Mouse (Mus musculus): ENCODE results near the gene Washc4. TPM values are rescaled to one million over a fixed set of nuclear protein-coding genes. Genes with fewer than 3 reads are reported as not detected.

Washc4 gene
- total RNA-seq, 2 experiments from 2014 or later: 31.2 to 33.1 TPM

DNA sequence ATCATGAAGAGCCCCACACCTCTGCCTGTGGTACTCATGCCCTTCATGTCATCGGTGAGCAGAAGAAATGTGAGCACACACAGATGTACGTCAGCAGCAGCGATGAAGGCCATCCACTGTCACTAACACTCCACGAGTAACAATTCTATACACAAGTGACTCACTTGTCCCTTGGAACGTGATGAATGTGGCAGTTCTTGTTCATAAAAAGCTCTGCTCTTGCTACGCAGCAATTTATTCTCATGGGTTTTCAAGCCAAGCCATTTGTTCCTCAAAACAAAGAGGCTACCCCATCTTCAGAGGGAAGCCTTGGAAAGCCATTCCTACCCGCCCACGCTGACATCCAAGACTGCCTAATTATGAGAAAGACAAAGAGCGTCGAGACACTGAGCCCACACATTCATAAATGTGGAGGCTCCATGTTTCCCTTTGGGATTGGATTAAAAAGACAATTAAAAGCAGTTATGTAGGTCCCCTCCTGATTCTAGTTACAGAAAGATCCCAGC is 96.4 kb downstream of the Washc4 start:
- DNase-seq: no peak

DNA sequence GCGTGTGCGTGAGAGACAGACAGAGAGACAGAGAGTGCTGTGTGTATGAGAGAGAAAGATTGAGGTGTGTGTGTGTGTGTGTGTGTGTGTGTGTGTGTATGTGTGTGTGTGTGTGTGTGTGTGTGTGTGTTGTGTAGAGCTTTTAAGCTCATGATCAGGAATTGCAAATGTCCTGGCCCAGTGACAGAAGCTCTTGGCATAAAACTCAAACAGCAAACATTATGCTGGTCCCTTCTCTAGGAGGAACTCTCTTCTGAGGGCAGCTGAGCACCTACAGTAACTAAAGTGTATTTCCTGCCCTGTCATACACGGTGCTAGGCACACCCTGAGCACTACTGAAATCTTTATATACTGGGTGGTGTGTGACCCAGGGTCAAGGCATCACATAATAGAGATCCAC is 98.1 kb downstream of the Washc4 start:
- no peak for DNase-seq

DNA sequence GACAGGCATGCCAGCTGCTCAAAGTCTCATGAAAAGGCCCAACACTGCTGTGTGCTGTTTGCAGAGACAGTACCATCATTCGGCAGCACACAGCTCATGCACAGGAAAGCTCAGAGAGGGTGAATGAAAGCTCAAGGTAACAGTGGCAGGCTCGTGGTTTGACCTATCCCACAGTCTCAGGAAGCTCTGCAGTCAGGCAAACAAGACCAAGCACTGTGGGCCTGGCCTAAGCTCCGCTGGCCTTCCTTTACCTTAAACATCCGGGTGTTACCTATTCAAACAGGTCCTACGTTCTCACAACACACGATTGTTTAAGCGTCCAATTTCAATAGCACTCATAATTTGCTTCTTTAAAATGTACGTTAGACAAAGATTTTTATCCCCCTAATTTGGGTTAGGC is 100.6 kb downstream of the Washc4 start:
- DNase-seq: no peak

DNA sequence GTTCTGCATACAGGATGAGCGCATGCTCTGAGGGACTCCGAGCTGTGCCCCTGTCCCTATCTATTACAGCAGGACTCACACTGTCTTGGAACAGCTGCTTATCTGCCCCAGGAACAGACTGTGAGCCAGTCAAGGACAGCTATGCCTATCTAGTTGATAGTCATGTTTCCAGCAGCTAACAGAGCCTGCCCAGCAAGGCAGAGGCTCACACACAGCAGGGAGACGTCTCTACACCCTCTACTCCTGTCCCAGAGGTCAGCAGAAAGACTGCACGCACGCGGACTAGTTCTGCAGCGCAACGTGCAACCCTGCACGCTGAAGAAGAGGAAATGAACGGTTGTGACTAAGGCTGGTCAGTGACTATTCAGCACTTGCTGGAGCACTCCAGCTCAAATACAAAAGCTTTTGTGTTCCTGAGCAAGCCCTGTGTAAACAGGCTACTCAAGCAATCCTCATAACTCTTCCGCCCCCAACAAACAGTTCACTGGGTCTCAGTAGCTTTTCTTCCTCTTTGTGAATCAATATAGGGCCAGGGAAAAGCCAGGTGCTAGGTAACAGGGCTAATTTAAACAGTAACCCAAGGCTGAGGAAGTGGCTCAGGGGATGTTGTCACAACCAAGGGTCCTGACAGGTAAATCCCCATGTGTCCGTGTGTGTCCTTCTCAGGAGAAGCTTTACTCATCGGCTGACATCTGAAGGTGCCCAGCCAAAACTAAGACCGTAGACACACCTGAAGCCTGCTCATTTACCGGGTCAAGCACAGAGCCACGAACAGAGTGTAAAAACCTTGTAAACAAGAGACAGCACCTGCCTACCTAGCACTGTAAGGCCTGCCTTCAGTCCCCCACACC is 101.5 kb downstream of the Washc4 start:
- peak in 1 of 2 experiments; percentile 38 for DNase-seq

DNA sequence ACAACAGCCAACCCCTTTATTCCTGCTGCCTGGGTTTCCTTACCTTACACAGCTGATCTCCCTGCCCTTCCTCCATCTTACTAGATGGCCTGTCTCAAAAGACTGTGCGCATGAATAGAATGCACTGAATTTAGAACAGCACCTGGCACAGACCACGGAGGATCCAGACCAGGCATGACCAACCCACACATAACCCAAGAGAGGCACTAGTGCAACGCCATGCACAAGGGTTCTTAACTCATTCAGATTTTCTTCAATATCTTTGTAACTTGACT is 102.1 kb downstream of the Washc4 start:
- no peak for DNase-seq

Other genes starting within 250 kb of the Washc4 start
- 10 to 100 TPM; 20.2 to 24.3 TPM for gene Slc41a2, start 205.9 kb upstream of the Washc4 start, total RNA-seq (2021)
- 1 to 10 TPM; 2.9 to 4.0 TPM for gene D10Wsu102e, start 183.5 kb upstream of the Washc4 start, total RNA-seq (2021)
- 1 to 10 TPM; 3.2 TPM for gene Aldh1l2, start 9.6 kb upstream of the Washc4 start, total RNA-seq (2021)
- gene Appl2, start 105.0 kb downstream of the Washc4 start, total RNA-seq (2021): 10 to 100 TPM; 78.0 to 81.1 TPM
- 10 to 100 TPM; 18.5 to 21.6 TPM for gene 1500009L16Rik, start 179.1 kb downstream of the Washc4 start, total RNA-seq (2021)

Measured in layer of hippocampus, postnatal 36 days (tissue).